Mouse (Mus musculus) common myeloid progenitor, adult 5-6 weeks (primary cell): ENCODE results near the gene Fgfr2. TPM values are rescaled to one million over a fixed set of nuclear protein-coding genes. Genes with fewer than 3 reads are reported as not detected.

ENCODE experiments used
- ATAC-seq: replicated peaks from 2 replicates; pipeline ENCODE4 v1.8.0; 2016; ENCODE audit warnings: low read depth, mild to moderate bottlenecking, moderate TSS enrichment, inconsistent platforms; ENCODE audit not compliant: poor library complexity, severe bottlenecking
- total RNA-seq: library from RNA; stranded (forward); fragments of 200-1000, 187-1606 nt; gene quantifications from 2 replicates; pipeline ENCODE4 v1.2.3, GENCODE M21; 2017

Gene Fgfr2
- total RNA-seq, 1 experiment from 2014 or later, result not detected

DNA sequence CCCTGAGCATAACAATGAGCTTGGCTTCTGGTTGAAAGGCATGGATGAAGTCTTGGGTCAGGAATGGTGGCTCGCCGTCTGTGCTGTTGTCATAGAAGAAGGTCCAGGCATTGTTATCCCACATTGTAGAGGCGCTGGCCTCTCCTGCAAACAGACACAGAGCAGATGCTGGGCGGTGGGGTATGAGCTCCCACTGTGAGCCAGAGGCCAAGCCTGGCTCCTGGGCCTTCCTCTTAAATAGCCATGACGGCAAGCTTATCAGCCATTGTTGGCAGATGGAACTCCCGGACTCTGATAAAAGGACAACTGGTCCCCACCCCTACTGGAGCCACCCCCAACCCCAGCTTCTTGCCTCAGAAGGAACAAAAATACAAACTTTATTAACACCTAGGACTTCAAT is 860.5 kb downstream of the Fgfr2 start:
- peak; percentile 45 for ATAC-seq

DNA sequence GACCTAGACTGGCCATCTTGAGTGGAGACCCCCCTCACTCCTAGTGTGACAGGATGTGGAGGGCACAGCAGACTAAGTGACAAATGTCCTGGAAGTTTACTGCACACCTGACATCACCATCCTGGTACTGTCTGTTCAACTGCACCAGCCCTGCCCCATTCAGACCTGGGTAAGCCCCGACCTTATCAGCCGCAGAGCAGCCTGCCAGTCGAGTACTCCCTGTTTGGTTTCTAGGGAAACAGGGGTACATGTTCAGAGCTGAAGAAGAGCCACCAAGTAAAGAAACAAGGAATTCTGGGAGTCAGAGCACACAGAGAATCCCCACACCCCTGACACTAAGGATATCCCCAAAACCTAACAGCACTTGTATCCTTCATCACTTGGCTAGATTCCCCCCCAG is 861.3 kb downstream of the Fgfr2 start:
- peak; percentile 34; the same call in 1 of the 2 replicates for ATAC-seq

DNA sequence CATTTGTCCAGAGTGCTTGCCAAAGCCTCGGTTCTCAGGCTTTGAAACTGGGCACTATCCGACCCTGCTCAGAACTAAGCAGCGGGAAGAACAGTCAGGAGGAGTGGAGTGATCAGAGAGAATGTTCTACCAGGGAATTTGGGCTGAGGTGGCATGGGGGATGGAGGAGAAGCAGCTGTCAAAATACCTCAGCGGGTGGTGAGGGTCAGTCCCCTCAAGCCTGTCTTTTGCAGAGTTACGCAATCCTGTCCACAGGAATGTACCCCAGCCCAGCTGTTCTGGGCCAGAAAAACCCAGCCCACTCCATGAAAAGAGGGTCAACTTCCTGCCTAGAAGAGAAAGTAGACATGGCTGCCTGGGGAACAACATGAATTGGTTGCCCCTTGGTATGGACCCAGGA is 862.5 kb downstream of the Fgfr2 start:
- no peak for ATAC-seq

DNA sequence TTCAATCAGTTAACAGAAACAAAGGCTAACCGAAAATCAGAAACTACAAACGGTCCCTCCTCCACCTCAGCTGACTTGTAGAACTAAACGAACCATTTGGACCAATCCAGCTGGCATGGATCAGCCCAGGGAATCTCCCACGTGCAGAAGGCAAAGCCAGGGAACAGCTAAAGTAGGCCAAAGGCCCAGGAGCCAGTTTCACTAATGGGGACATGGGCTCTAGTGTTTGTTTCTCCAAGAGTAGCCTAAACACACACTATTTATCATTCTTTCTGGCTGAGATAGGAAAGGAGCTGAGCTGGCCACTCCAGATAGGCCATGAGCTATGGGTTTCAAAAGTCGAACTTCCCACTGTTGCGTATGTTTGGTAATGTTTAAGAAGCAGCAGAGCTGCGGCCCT is 864.3 kb downstream of the Fgfr2 start:
- no peak for ATAC-seq

DNA sequence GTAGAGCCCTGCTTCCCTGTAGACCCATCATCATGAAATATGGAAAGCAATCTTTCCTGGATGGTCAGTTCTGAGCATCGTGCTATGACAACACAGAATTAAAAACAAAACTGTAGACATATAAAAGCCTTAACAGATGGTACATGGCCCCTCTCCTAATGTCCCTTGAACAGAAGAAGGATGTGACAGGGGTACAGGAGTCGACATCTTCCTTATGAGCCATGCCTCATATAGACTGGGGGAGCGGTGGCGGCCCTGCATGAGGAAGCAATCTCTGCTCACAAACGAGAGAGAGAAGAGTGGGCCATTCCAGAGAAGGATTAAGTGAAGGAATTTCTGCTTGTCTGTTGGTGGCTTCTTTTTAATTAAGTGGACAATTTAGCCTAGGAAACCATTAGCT is 864.9 kb downstream of the Fgfr2 start:
- no peak for ATAC-seq

DNA sequence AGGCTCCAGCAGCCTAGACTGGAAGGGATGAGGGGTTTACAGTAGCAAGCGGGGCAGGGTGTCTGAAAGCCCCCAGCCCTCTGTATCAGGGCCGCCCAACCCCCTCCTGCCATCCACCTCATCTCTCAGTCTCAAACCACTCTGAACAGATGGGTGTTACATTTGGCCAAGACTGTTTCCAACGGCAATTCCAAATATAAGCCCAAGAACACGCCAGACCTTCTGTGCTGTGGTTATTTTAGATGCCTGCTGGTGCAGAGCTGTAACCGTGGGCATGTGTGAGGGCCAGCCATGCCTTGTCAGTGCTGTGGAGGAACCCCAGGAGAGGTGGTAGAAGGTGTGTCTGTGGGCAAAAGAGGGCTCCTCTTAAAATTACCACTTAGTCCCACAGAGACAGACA is 869.6 kb downstream of the Fgfr2 start:
- ATAC-seq, result no peak

DNA sequence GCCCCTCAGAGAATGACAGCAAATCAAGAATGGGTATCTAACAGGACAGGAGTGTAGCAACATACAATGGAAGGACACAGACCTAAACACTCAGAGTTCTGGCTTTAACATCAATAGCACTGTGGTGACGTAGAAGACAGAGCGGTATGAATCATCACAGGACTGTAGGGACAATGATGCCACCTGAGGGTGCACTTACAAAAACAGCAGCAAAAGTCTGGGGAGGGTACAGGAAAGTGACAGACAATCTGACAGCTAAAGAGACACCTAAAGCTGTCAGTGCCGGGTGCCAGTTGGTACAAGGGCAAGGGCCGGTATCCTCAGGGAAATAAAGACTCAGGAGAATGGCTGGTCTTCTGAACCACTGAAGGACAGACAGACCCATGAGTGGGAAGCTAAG is 870.1 kb downstream of the Fgfr2 start:
- no peak for ATAC-seq

DNA sequence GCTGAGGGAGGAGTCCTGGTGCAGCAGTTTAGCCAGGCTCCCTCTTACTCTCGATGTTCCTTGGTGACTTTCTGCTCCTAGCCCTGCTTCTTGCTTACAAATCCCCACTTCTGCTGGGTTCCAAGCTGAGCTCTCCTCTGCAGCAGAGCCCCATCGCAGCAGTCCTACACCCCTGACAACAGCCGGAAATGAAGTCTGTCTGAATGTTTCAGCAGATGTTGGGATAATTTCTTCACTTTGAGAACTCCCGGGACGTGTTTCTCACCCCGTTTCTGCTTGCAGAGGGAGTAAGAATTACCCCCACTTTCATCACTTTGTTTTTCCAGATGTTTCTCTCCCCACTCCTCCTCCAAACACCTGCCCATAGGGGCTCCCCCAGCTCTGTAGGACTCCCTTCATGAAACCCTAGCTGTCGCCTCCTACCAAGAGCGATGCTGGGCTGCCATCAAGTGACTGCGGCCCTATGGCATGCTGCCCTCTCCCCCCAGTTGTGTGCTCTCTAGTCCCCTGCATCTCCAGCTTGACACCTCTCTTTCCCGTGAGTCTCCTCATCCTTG is 873.5 kb downstream of the Fgfr2 start:
- no peak for ATAC-seq

DNA sequence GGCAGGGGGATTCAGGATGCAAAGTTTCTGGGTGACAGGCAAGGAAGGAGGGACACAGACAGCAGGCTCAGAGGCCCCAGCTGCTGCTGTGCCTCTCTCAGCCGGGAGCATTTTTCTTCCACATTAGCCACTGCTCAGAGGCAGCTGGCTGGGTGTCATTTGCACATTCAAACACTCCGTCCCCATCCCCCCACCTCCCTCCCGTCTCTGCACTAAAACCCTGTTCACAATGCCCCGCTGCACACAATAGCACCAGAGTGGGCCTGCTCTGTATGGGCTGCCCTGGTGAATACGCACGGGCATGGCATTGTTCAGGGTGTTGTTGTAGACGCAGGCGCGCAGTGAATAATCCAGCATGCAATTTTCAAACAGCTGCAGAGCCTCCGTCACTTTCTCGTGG is 875.6 kb downstream of the Fgfr2 start:
- ATAC-seq, result no peak

DNA sequence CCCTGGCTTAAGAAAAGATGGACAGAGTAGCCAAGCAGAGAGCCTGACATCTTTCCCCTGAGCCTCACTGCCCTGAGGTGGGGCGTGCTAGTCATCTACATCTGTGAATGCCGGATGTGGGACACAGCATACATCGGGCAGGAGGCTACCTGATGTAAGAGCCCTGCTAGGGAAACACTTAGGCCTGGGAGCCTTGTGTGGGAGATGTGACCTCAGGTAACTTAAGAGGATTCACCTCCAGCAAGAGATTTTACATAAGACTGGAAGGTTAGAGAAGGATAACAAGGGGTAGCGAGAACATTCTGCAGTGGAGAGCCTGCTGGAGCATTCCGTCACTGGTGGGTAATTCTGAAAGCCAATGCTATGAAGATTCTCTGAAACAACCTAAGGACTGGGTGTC is 876.1 kb downstream of the Fgfr2 start:
- no peak for ATAC-seq

DNA sequence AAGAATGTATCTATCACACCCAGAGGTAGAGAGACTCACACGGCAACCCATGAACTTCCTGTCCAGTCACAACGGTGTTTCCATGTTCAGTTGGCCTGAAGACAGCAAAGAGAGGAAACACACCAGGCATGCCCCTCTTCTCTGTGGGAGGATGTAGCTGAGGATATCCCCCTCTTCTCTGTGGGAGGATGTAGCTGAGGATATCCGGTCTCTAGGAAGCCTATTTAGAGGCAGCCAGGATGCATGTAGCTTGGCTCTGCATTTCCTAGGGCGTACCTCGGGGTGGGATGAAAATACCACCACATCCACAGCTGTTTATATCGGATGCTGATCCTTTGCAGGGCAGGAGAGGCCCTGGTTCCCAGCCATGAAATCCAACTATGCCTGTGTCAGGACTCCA is 877.4 kb downstream of the Fgfr2 start:
- ATAC-seq, result no peak

DNA sequence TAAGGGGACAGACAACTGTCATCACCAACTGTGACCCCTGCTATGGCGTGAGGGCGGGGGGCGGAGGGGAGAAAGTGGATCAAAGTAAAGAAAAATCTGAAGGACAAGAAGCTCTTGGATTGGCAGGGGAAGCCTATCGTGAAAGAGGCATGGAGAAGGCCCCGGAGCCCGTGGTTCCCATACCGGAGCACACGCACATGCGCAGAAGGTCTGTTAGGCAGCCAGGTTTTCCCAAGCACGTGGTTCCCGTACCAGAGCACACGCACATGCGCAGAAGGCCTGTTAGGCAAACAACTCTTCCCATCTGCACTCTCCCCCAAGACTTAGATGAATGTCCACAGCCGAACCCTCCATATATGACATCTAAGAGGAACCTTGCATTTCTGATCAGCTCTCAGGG is 878.5 kb downstream of the Fgfr2 start:
- no peak for ATAC-seq

DNA sequence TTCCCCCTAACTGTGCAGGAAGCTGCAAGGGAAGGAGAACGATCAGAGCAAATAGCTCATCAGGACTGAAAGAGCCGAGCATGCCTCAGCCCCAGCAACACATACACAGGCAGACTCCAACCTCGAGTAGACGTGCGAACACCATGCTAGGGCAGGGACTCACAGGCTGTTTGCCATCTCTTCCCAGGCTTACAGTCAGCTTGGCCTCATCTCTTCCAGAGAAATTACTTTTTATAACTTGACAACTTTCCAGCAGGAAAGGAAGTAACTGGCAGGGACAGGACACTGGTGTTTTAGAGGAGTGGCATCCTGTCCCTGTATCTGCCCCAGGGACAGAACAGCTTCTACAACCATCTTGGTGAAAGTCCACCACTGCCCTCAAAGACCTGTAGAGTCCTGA is 879.9 kb downstream of the Fgfr2 start:
- no peak for ATAC-seq

DNA sequence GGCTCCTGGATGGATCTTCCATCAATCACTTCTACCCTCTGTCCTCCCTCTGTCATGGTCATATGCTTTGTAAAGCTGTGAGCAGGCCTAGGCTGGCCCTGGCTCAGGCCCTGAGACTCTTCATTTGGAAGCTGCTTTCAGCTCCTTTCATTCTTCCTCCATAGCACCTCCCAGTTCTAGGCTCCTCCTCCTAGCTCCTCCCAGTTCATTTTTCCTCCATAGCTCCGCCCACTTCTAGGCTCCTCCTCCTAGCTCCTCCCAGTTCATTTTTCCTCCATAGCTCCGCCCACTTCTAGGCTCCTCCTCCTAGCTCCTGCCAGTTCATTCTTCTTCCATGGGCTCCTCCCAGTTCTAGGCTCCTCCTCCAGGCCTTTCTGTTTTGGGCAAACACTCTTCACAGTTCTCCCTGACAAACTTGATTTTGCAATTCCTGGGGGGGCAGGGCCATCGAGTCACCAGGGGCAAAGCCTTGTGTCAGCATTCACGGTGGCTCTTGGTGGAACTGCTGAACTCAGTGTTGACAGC is 880.5 kb downstream of the Fgfr2 start:
- ATAC-seq, result peak; percentile 91

DNA sequence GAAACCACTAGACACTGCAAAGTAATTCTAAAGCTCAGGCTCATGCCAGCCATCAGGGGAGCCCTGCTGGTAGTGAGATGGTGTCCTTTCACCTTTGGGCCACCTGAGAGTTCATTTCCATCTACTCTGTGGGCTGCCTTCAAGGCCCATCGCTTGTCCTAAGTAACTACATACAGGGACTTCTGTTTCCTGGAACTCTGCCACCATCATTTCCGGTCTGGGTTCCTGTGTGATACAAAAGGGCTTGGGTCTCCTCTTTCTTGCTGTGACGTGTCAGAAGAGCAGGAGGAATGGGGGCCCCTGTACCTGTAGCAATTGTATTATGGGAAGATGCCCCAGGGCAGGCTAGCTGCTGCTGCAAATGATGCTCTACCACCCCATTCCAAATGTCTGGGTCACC is 884.2 kb downstream of the Fgfr2 start:
- ATAC-seq, result no peak

DNA sequence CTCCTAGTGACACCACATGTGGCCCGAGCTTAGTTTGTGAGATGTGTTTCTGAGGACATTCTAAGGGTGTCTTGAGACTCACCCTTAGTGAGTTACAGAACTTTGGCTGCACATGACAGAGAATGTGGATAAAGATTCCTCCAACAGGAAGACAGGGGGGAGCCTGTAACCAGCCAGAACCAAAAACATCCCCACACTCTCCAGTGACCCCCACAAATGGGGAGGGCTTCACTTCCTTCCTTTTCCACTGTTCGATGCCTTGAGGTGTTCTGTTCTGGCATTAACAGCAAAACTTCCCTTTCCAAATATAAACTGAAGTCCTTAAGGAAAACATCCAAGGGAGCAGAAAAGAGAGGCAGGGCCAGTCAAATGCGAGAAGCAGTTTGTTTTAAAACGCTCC is 886.0 kb downstream of the Fgfr2 start:
- no peak for ATAC-seq

DNA sequence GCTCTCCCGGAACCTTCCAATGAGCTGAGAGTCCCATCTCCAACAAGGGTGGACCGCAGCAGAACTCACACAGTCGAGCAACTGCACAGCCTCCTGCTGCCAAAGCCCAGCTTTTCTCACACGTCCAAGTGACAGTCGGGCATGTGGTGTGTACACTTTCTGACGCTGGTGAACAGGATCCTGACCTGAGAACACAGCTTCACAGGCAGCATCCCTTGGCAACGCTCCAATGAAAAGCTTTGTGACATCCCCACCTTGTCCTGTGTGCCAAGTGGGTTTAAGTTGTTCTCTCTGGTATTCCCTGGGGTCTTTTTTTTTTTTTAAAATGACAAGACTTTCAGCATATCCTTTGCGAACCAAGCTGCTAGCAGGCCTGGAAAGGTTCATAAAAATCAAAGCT is 886.4 kb downstream of the Fgfr2 start:
- no peak for ATAC-seq

DNA sequence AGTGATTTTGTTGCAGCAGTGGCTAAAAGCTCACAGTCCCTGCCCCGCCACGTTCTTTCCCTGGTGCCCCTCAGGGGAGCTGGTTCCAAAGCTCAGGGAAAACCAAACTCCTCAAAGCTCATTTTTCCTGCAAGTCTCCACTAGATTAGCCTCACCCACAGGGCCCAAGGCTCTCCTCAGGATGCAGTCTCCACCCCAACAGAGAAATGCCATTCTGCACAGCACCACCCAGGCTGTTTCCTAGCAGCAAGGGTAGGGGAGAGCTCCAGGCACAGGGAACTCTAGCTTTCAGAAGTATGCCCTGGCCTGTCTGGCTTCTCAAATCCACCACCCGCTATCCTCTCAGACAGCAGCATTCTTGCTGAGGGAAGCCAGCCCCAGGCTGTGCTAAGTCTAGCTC is 888.9 kb downstream of the Fgfr2 start:
- ATAC-seq, result no peak

DNA sequence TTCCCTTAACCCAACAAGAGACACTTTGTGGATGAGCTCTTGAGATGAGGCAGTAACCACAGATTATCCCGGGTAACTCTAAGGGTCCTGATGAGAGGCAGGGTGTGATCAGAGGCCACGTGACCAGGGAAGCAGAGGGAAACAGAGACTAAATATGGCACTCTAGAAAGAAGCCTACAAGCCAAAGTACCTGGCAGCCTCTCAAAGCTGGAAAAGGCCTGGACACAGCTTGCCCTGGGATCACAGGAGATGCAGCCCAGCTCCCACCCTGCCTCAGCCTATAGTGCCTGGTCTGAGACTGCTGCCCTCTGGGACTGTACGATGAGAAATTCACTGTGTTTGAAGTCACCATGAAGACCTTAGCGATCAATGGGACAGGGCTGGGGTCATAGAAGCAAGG is 889.4 kb downstream of the Fgfr2 start:
- no peak for ATAC-seq

DNA sequence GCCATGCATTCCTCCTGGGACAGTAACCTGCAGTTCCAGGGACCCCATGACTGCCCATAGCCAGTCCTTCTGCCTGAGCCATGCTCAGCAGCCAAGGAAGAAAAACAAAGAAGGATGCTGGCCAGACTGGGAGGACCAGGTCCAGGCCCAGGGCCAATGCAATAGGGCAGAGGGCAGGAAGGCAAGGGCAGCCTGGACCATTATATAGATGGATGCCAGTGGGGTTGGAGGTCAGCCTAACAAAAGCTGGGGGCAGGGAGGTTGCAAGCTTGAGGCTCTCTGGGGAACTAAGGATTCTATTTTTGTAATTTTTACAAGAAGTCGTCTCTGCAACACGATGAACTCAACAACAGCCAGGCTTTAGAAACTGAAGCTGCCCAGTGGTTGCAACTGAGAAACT is 890.2 kb downstream of the Fgfr2 start:
- no peak for ATAC-seq

DNA sequence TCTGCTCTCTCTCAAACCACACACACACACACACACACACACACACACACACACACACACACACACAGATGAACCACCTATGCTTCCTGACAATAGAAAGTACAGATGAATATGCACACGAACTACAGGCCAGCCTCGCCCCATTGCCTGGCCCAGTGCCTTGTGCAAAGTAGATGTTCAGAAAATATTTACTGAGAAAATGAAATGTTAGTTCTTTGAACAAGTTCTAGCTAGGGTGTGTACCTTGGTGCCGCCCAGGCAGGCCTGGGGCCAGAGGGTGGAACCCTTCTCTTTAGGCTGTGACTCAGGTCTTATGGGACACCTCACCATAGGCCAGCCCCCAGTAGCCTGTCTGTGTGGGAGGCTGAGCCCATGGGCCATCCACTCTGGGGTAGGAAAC is 891.7 kb downstream of the Fgfr2 start:
- no peak for ATAC-seq

DNA sequence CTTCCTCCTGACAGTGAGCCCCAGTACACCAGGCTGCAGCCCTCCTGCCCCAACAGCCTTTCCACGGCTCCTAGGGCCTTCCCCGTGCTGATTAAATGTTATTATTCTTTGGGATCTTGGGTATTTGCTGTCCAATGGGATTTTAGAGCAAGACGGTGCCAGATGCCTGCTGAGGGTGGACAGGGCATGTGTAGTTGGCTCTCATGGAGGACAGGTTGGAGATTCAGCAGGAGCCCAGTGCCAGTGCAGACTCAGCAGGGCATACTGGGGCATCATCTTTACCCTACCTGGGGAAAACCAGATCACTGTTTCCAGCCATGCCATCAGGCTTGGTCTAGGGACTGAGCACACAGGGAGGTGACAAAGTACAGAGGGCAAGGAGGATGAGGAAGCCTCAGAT is 892.2 kb downstream of the Fgfr2 start:
- ATAC-seq, result no peak
